Mouse (Mus musculus): ENCODE measurements around the gene Cd36.

GRCm38 (mm10) chr5:17850582-17850981 lies 38.0 kb downstream of the Cd36 start:
- TF ChIP-seq CTCF (IDR thresholded peaks at IDR 0.05; ENCODE audit: low read depth, low read length) (no peak), GATA2 (IDR thresholded peaks at IDR 0.05; ENCODE audit: borderline replicate concordance, low read depth, low read length) (no peak), TAL1 (conservative IDR thresholded peaks at IDR 0.05; ENCODE audit: low read depth, low read length) (no peak)
